ENCODE assay signal across 13 mouse cellular contexts in genomic region chr9:101498721-101499120, GRCm38 (mm10).
"Had no signal": no experiment of that assay in that cellular context is flagged by ENCODE, and none has a peak within 500 bp of the region (broad histone marks: within the 10 kb centered on the region; RNA-seq: fewer than 3 reads in every experiment).

No protein-coding gene starts in this region.

- ATAC-seq: intestine, embryonic 15.5 days had no signal

- H3K27me3 ChIP-seq: intestine, embryonic 15.5 days; limb, embryonic 12.5 days; limb, embryonic 15.5 days; liver, embryonic 13.5 days had no signal

- H3K27ac ChIP-seq: intestine, embryonic 15.5 days; kidney, postnatal 0 days; limb, embryonic 12.5 days; limb, embryonic 15.5 days; liver, embryonic 13.5 days had no signal

- H3K4me3 ChIP-seq: intestine, embryonic 15.5 days; limb, embryonic 12.5 days; limb, embryonic 15.5 days; liver, embryonic 13.5 days had no signal

- DNase-seq: left cerebral cortex, postnatal 4 days; liver, embryonic 13.5 days; lung, adult 2 months; lung, postnatal 14 days; lung, postnatal 4 days; midbrain, embryonic 14.5 days; thymus, adult 18-20 months; thymus, postnatal 36 days had no signal

- H3K9me3 ChIP-seq: intestine, embryonic 15.5 days; limb, embryonic 12.5 days; limb, embryonic 15.5 days; liver, embryonic 13.5 days had no signal

- H3K9ac ChIP-seq: intestine, embryonic 15.5 days; limb, embryonic 12.5 days; limb, embryonic 15.5 days; liver, embryonic 13.5 days had no signal

- H3K36me3 ChIP-seq: intestine, embryonic 15.5 days; limb, embryonic 12.5 days; limb, embryonic 15.5 days; liver, embryonic 13.5 days had no signal

- H3K4me2 ChIP-seq: intestine, embryonic 15.5 days; limb, embryonic 12.5 days; limb, embryonic 15.5 days; liver, embryonic 13.5 days; midbrain, embryonic 11.5 days had no signal

- H3K4me1 ChIP-seq: intestine, embryonic 15.5 days; limb, embryonic 15.5 days; liver, embryonic 13.5 days had no signal
